Mouse (Mus musculus): ENCODE measurements around the gene Magoh. TPM values are rescaled to one million over a fixed set of nuclear protein-coding genes. Genes with fewer than 3 reads are reported as not detected.

The Magoh gene
- total and polyA plus RNA-seq, 3 experiments: 207 to 276 TPM; not detected in 1

DNA sequence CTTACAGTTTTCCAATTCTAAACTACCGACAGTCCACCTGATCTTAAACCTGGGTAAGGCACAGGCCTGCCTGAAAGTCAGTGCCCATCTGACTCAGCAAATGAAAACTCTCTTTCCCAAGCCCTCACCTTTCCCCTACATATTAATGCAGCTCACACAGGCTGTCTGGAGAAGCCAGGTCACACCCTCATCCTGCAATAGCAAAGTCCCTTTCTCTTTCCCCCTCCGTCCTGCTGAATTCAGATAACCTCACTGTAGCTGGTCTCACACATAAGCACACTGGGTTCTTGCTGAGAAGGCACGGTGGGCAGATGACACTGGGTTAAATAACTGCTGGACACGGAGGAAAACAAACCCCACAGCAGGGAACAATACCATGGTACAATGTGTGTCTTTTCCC, 42.4 kb downstream of the Magoh start:
- Histone ChIP-seq H3K9ac (ENCODE audit: control insufficient read depth, low read depth, low read length, poor library complexity, severe bottlenecking) (no peak overlapping the region), H3K4me1 (ENCODE audit: control insufficient read depth in 1 of 2, insufficient read depth in 2 of 2, low read length in 2 of 2) (peaks cover 23 to 25% of the 10 kb centered on the region in 2 experiments), H3K27me3 (ENCODE audit: control insufficient read depth in 1 of 2, insufficient read depth in 2 of 2, low read length in 2 of 2) (no peaks in the 10 kb centered on the region), H3K36me3 (ENCODE audit: control insufficient read depth in 1 of 2, insufficient read depth in 2 of 2, low read length in 2 of 2) (peaks cover 0 to 31% of the 10 kb centered on the region in 2 experiments; a peak in 2 of 4 replicates), H3K27ac (ENCODE audit: control insufficient read depth, low read depth, low read length) (no peak overlapping the region), H3K4me3 (ENCODE audit: control insufficient read depth in 1 of 2, insufficient read depth in 1 of 2, low read depth in 2 of 2, low read length in 2 of 2) (no peak overlapping the region), H3K79me2 (ENCODE audit: control insufficient read depth, insufficient read depth, low read length, poor library complexity) (peaks cover 3% of the 10 kb centered on the region; the same call in 1 of the 2 replicates), H3K9me3 (replicated peaks; ENCODE audit: insufficient read depth, low read length) (no peaks in the 10 kb centered on the region)
- no peak for TF ChIP-seq HCFC1 (IDR thresholded peaks at IDR 0.05; ENCODE audit: low read depth, low read length)
- TF ChIP-seq MAFK (IDR thresholded peaks at IDR 0.05; ENCODE audit: borderline replicate concordance, low read depth, low read length): no peak
- no peak for TF ChIP-seq GABPA (IDR thresholded peaks at IDR 0.05; ENCODE audit: low read depth, low read length)
- TF ChIP-seq RAD21 (IDR thresholded peaks at IDR 0.05; ENCODE audit: low read depth, low read length): no peak
- no peak for TF ChIP-seq MEF2A (IDR thresholded peaks at IDR 0.05; ENCODE audit: extremely low read depth, insufficient replicate concordance, low read depth, low read length, poor library complexity, severe bottlenecking)
- no peak for TF ChIP-seq NRF1 (IDR thresholded peaks at IDR 0.05; ENCODE audit: insufficient read depth, low read depth, low read length, poor library complexity, severe bottlenecking)
- TF ChIP-seq USF1 (IDR thresholded peaks at IDR 0.05; ENCODE audit: low read depth, low read length): no peak
- no peak for DNase-seq (ENCODE audit: low read depth, low spot score)

DNA sequence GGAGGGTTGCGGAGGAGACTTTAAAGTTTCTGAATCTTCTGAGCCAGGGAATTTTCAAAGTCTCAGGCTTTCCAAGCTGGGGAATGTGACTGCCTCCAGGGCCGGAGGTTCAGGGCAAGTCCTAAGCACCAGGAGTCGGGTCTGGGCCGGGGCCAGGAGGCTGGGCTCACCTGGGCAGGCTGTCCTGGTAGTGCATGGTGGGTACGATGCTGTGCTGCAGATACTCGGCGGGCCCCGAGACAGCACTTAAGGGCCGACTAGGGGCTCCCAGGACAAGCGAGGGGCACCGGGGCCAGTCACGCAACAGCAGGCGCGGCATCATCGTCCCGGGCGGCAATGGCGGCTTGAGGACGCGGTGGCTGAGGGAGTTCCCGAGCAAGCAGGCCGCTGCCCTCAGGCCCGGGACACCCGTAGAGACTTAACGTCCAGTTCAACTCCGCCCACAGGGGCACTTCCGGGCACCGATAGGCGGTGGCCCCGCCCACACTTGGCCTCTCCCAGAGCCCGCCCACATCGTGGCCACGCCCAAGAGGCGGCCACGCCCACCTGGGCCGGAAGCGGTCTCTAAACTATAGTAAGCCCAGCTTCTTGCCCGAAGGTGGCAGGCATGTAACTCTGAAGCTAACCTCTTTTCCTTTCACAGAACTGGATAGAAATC, 43.7 kb downstream of the Magoh start, which contains the start of gene Cpt2:
TSS of gene Cpt2 (minus strand) at position 466 of the 658 bp plus-strand sequence.
- Histone ChIP-seq H3K27me3 (ENCODE audit: control insufficient read depth in 1 of 2, insufficient read depth in 2 of 2, low read length in 2 of 2) (no peaks in the 10 kb centered on the region), H3K9ac (ENCODE audit: control insufficient read depth, low read depth, low read length, poor library complexity, severe bottlenecking) (peak within 1 kb of the TSS; percentile 77), H3K79me2 (ENCODE audit: control insufficient read depth, insufficient read depth, low read length, poor library complexity) (peaks cover 3% of the 10 kb centered on the region; the same call in 1 of the 2 replicates), H3K9me3 (replicated peaks; ENCODE audit: insufficient read depth, low read length) (no peaks in the 10 kb centered on the region), H3K4me1 (ENCODE audit: control insufficient read depth in 1 of 2, insufficient read depth in 2 of 2, low read length in 2 of 2) (peaks cover 21 to 31% of the 10 kb centered on the region in 2 experiments), H3K27ac (ENCODE audit: control insufficient read depth, low read depth, low read length) (peak within 1 kb of the TSS; percentile 77), H3K4me3 (ENCODE audit: control insufficient read depth in 1 of 2, insufficient read depth in 1 of 2, low read depth in 2 of 2, low read length in 2 of 2) (peak within 1 kb of the TSS; percentile 80 to 96), H3K36me3 (ENCODE audit: control insufficient read depth in 1 of 2, insufficient read depth in 2 of 2, low read length in 2 of 2) (peaks cover 0 to 27% of the 10 kb centered on the region in 2 experiments; a peak in 2 of 4 replicates)
- DNase-seq (ENCODE audit: low read depth, low spot score): peak; percentile 95
- TF ChIP-seq CHD1 (IDR thresholded peaks at IDR 0.05; ENCODE audit: low read depth, low read length) (peak; percentile 25; the same call in 1 of the 2 replicates), ZNF384 (IDR thresholded peaks at IDR 0.05; ENCODE audit: low read depth, low read length) (no peak), RCOR1 (IDR thresholded peaks at IDR 0.05; ENCODE audit: low read depth, low read length) (no peak), ZMIZ1 (IDR thresholded peaks at IDR 0.05; ENCODE audit: low read depth, low read length) (peak; percentile 85), NRF1 (IDR thresholded peaks at IDR 0.05; ENCODE audit: insufficient read depth, low read depth, low read length, poor library complexity, severe bottlenecking) (peak; percentile 32; the same call in 1 of the 2 replicates), MAX (IDR thresholded peaks at IDR 0.05; ENCODE audit: low read length) (peak; percentile 64), NELFE (IDR thresholded peaks at IDR 0.05; ENCODE audit: low read depth, low read length) (peak; percentile 82), HCFC1 (IDR thresholded peaks at IDR 0.05; ENCODE audit: low read depth, low read length) (peak; percentile 61), KAT2A (conservative IDR thresholded peaks at IDR 0.05; ENCODE audit: low read depth, low read length) (no peak), MAZ (IDR thresholded peaks at IDR 0.05; ENCODE audit: low read depth, low read length) (no peak), CTCF (IDR thresholded peaks at IDR 0.05 in 2 of 3, conservative IDR thresholded peaks at IDR 0.05 in 1 of 3; ENCODE audit: control insufficient read depth in 1 of 3, insufficient read depth in 1 of 3, low read depth in 2 of 3, low read length in 3 of 3, poor library complexity in 1 of 3, severe bottlenecking in 1 of 3) (peak in 2 of 3 experiments; percentile 7 to 48; a peak in 2 of 6 replicates), EP300 (IDR thresholded peaks at IDR 0.05; ENCODE audit: low read depth in 1 of 2, low read length in 2 of 2) (peak in 1 of 2 experiments; percentile 21; a peak in 1 of 4 replicates), SIN3A (IDR thresholded peaks at IDR 0.05; ENCODE audit: low read length) (peak; percentile 83), MAFK (IDR thresholded peaks at IDR 0.05; ENCODE audit: borderline replicate concordance, low read depth, low read length) (no peak), TCF12 (IDR thresholded peaks at IDR 0.05; ENCODE audit: low read depth, low read length) (peak; percentile 56; the same call in 1 of the 2 replicates), MYB (IDR thresholded peaks at IDR 0.05; ENCODE audit: low read depth, low read length) (no peak), USF1 (IDR thresholded peaks at IDR 0.05; ENCODE audit: low read depth, low read length) (peak; percentile 46; the same call in 1 of the 2 replicates), POLR2AphosphoS5 (IDR thresholded peaks at IDR 0.05; ENCODE audit: borderline replicate concordance, low read depth, low read length) (no peak), ZC3H11A (IDR thresholded peaks at IDR 0.05; ENCODE audit: low read depth, low read length) (peak; percentile 48), TBP (IDR thresholded peaks at IDR 0.05; ENCODE audit: low read depth, low read length) (peak; percentile 73), ELF1 (IDR thresholded peaks at IDR 0.05; ENCODE audit: low read depth, low read length) (peak; percentile 95), BHLHE40 (IDR thresholded peaks at IDR 0.05; ENCODE audit: borderline replicate concordance, low read depth, low read length) (no peak), RAD21 (IDR thresholded peaks at IDR 0.05; ENCODE audit: low read depth, low read length) (peak; percentile 57), MEF2A (IDR thresholded peaks at IDR 0.05; ENCODE audit: extremely low read depth, insufficient replicate concordance, low read depth, low read length, poor library complexity, severe bottlenecking) (no peak), MYC (IDR thresholded peaks at IDR 0.05; ENCODE audit: low read depth, low read length) (peak; percentile 31; the same call in 1 of the 2 replicates), CHD2 (IDR thresholded peaks at IDR 0.05; ENCODE audit: low read length) (no peak), E2F4 (IDR thresholded peaks at IDR 0.05; ENCODE audit: borderline replicate concordance, low read depth, low read length) (no peak)

All from MEL (cell line).